Mouse (Mus musculus) G1E (cell line): ENCODE results near the gene Agap2.

ENCODE experiments used
- CTCF ChIP-seq: IDR thresholded peaks from 2 replicates; pipeline ENCODE4 v1.5.1; 2012; ENCODE audit warnings: low read depth, low read length, inconsistent platforms, mixed read lengths
- GATA1 ChIP-seq: IDR thresholded peaks from 2 replicates; pipeline ENCODE4 v1.6.1; 2012; ENCODE audit warnings: borderline replicate concordance, low read length, inconsistent platforms, mixed read lengths
- POLR2AphosphoS5 ChIP-seq: IDR thresholded peaks from 2 replicates; pipeline ENCODE4 v1.6.1; 2012; ENCODE audit warnings: low read depth, low read length, inconsistent platforms; ENCODE audit not compliant: insufficient replicate concordance

DNA sequence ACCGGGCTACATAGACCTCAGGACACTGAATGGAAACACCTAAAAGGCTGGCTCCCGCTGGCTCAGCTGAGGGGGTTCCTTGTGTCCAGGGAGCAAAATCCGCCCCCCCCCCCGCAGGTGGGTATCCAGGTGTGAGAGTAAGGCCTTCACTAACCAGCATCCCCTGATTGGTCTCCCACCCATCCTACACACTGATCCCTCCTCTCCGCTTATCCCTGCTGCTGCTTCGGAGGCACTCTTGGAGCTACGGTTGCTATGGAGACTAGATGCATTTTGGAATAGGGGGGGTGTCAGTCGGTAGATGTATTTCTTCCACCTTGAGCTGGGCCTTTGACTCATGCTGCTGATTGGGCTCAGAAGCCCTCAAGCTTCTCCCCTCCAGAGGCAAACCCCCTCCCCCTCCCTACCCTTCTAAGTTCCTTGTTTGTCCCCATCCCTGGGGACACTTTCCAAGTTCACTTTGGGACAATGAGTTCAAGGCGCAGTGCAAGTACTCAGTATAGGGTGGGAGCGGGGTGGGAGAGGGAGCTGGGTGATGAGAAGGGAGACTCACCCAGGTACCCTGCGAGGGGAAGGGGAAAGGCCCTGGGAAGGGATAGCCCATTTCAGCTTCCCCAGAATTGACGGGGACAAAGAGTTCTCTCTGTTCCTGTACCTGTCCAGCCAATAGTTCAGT is 3.1 kb downstream of the Agap2 start:
- no peak for TF ChIP-seq CTCF
- no peak for TF ChIP-seq POLR2AphosphoS5
- no peak for TF ChIP-seq GATA1
